Mouse (Mus musculus) hindbrain, embryonic 15.5 days (tissue): Measurements from ENCODE around the gene Rmdn2. TPM values are rescaled to one million over a fixed set of nuclear protein-coding genes. Genes with fewer than 3 reads are reported as not detected.

Experiments
- ATAC-seq: fragments of 200-750 bp; cut with Nextera tagmentation; 2 replicates; pipeline ENCODE4 v1.8.0; 2017; ENCODE audit warnings: low read depth, moderate number of reproducible peaks, moderate TSS enrichment; ENCODE audit not compliant: low FRiP score
- H3K27ac ChIP-seq: fragments of 300-500 bp; sonication (generic); replicated peaks from 2 replicates; pipeline ENCODE4 v1.5.1; 2015; ENCODE audit warnings: mild to moderate bottlenecking, inconsistent platforms
- H3K27me3 ChIP-seq: fragments of 300-500 bp; sonication (generic); 2 replicates; pipeline ENCODE4 v1.6.1; 2015; ENCODE audit warnings: control low read depth, inconsistent platforms
- H3K36me3 ChIP-seq: fragments of 300-500 bp; sonication (generic); 2 replicates; pipeline ENCODE4 v1.6.1; 2015; ENCODE audit warnings: control low read depth, inconsistent platforms
- H3K4me1 ChIP-seq: fragments of 300-500 bp; sonication (generic); replicated peaks from 2 replicates; pipeline ENCODE4 v1.6.1; 2015; ENCODE audit warnings: control low read depth, inconsistent platforms
- H3K4me2 ChIP-seq: fragments of 300-500 bp; sonication (generic); 2 replicates; pipeline ENCODE4 v1.6.1; 2015; ENCODE audit warnings: moderate library complexity, mild to moderate bottlenecking, inconsistent platforms
- H3K4me3 ChIP-seq: fragments of 300-500 bp; sonication (generic); 2 replicates; pipeline ENCODE4 v1.5.1; 2015; ENCODE audit warnings: mild to moderate bottlenecking, inconsistent platforms
- H3K9ac ChIP-seq: fragments of 300-500 bp; sonication (generic); 2 replicates; pipeline ENCODE4 v1.6.1; 2015; ENCODE audit warnings: inconsistent platforms
- H3K9me3 ChIP-seq: fragments of 300-500 bp; sonication (generic); 2 replicates; pipeline ENCODE4 v1.6.1; 2016; ENCODE audit warnings: control low read depth, inconsistent platforms
- WGBS: fragments of 180-500 bp; shearing (Covaris S2); methylation state at CpG from one replicate; pipeline ENCODE4 v1.1.7; 2015; 5-methylcytosine and 5-hydroxymethylcytosine counted together
- polyA plus RNA-seq: library from polyadenylated mRNA; unstranded; fragments of >200 nt; fragmentation: Nextera tagmentation; extraction: Ambion mirVana; gene quantifications from 2 replicates; pipeline ENCODE4 v1.2.1, GENCODE M21; 2015

The Rmdn2 gene
- polyA plus RNA-seq, 1 experiment from 2014 or later, result 9.1 TPM

GRCm38 (mm10) chr17:79618984-79619383, 7.3 kb downstream of the Rmdn2 start:
- no peak for ATAC-seq
- Histone ChIP-seq H3K9ac (no peak overlapping the region), H3K9me3 (no peaks in the 10 kb centered on the region), H3K4me3 (no peak overlapping the region), H3K27ac (no peak overlapping the region), H3K4me1 (peaks cover 11% of the 10 kb centered on the region), H3K27me3 (no peaks in the 10 kb centered on the region), H3K36me3 (no peaks in the 10 kb centered on the region), H3K4me2 (no peak overlapping the region)
- 91% methylated on average over 5 of the region's 5 CpGs for WGBS

GRCm38 (mm10) chr17:79622050-79622449, 10.4 kb downstream of the Rmdn2 start:
- H3K27ac ChIP-seq, result no peak overlapping the region
- no peaks in the 10 kb centered on the region for H3K36me3 ChIP-seq
- H3K4me3 ChIP-seq, result no peak overlapping the region
- no peak overlapping the region for H3K9ac ChIP-seq
- no peak for ATAC-seq
- H3K4me1 ChIP-seq, result no peaks in the 10 kb centered on the region
- 97% methylated on average over 6 of the region's 6 CpGs for WGBS
- H3K27me3 ChIP-seq, result no peaks in the 10 kb centered on the region
- no peak overlapping the region for H3K4me2 ChIP-seq
- no peaks in the 10 kb centered on the region for H3K9me3 ChIP-seq

GRCm38 (mm10) chr17:79622574-79622973, 10.9 kb downstream of the Rmdn2 start:
- Histone ChIP-seq H3K4me3 (no peak overlapping the region), H3K27me3 (no peaks in the 10 kb centered on the region), H3K9ac (no peak overlapping the region), H3K36me3 (no peaks in the 10 kb centered on the region), H3K9me3 (no peaks in the 10 kb centered on the region), H3K4me1 (no peaks in the 10 kb centered on the region), H3K4me2 (no peak overlapping the region), H3K27ac (no peak overlapping the region)
- ATAC-seq, result no peak
- WGBS, result 94% methylated on average over 7 of the region's 7 CpGs

- Histone ChIP-seq H3K9me3 (no peaks in the 10 kb centered on the region), H3K4me2 (no peak overlapping the region), H3K27ac (no peak overlapping the region), H3K4me3 (no peak overlapping the region), H3K4me1 (no peaks in the 10 kb centered on the region), H3K9ac (no peak overlapping the region), H3K27me3 (no peaks in the 10 kb centered on the region), H3K36me3 (no peaks in the 10 kb centered on the region)
- no peak for ATAC-seq
- WGBS, result 91% methylated on average over 3 of the region's 3 CpGs
Observed at GRCm38 (mm10) chr17:79623841-79624240, 12.2 kb downstream of the Rmdn2 start.

- no peak overlapping the region for H3K4me3 ChIP-seq
- 81% methylated on average over 12 of the region's 12 CpGs for WGBS
- no peaks in the 10 kb centered on the region for H3K9me3 ChIP-seq
- no peak overlapping the region for H3K27ac ChIP-seq
- H3K36me3 ChIP-seq, result no peaks in the 10 kb centered on the region
- H3K9ac ChIP-seq, result no peak overlapping the region
- H3K4me1 ChIP-seq, result no peaks in the 10 kb centered on the region
- no peak for ATAC-seq
- H3K4me2 ChIP-seq, result no peak overlapping the region
- no peaks in the 10 kb centered on the region for H3K27me3 ChIP-seq
Observed at GRCm38 (mm10) chr17:79626241-79626816, 14.7 kb downstream of the Rmdn2 start.

GRCm38 (mm10) chr17:79649893-79650292, 38.2 kb downstream of the Rmdn2 start:
- no peaks in the 10 kb centered on the region for H3K9me3 ChIP-seq
- H3K4me3 ChIP-seq, result no peak overlapping the region
- H3K4me2 ChIP-seq, result no peak overlapping the region
- WGBS, result 79% methylated on average over 4 of the region's 4 CpGs
- no peaks in the 10 kb centered on the region for H3K4me1 ChIP-seq
- H3K36me3 ChIP-seq, result no peaks in the 10 kb centered on the region
- H3K9ac ChIP-seq, result no peak overlapping the region
- H3K27me3 ChIP-seq, result no peaks in the 10 kb centered on the region
- ATAC-seq, result no peak
- H3K27ac ChIP-seq, result no peak overlapping the region

- H3K9me3 ChIP-seq, result no peaks in the 10 kb centered on the region
- WGBS, result 93% methylated on average over 5 of the region's 5 CpGs
- no peak overlapping the region for H3K27ac ChIP-seq
- H3K4me3 ChIP-seq, result no peak overlapping the region
- H3K9ac ChIP-seq, result no peak overlapping the region
- H3K36me3 ChIP-seq, result no peaks in the 10 kb centered on the region
- no peak overlapping the region for H3K4me2 ChIP-seq
- H3K27me3 ChIP-seq, result no peaks in the 10 kb centered on the region
- ATAC-seq, result no peak
- no peaks in the 10 kb centered on the region for H3K4me1 ChIP-seq
Observed at GRCm38 (mm10) chr17:79650297-79650696, 38.6 kb downstream of the Rmdn2 start.

GRCm38 (mm10) chr17:79653171-79653570, 41.5 kb downstream of the Rmdn2 start:
- ATAC-seq, result no peak
- Histone ChIP-seq H3K9me3 (no peaks in the 10 kb centered on the region), H3K4me3 (no peak overlapping the region), H3K9ac (no peak overlapping the region), H3K36me3 (no peaks in the 10 kb centered on the region), H3K27ac (no peak overlapping the region), H3K4me1 (no peaks in the 10 kb centered on the region), H3K27me3 (no peaks in the 10 kb centered on the region), H3K4me2 (no peak overlapping the region)
- 87% methylated on average over 1 of the region's 1 CpGs for WGBS

GRCm38 (mm10) chr17:79654187-79654586, 42.5 kb downstream of the Rmdn2 start:
- H3K4me1 ChIP-seq, result no peaks in the 10 kb centered on the region
- 68% methylated on average over 3 of the region's 3 CpGs for WGBS
- H3K4me3 ChIP-seq, result no peak overlapping the region
- no peak overlapping the region for H3K4me2 ChIP-seq
- H3K36me3 ChIP-seq, result no peaks in the 10 kb centered on the region
- no peaks in the 10 kb centered on the region for H3K9me3 ChIP-seq
- H3K9ac ChIP-seq, result no peak overlapping the region
- no peak overlapping the region for H3K27ac ChIP-seq
- no peak for ATAC-seq
- H3K27me3 ChIP-seq, result no peaks in the 10 kb centered on the region

- 68% methylated on average over 9 of the region's 9 CpGs for WGBS
- Histone ChIP-seq H3K9ac (no peak overlapping the region), H3K27me3 (no peaks in the 10 kb centered on the region), H3K27ac (no peak overlapping the region), H3K4me1 (no peaks in the 10 kb centered on the region), H3K36me3 (no peaks in the 10 kb centered on the region), H3K4me3 (no peak overlapping the region), H3K4me2 (no peak overlapping the region), H3K9me3 (no peaks in the 10 kb centered on the region)
- no peak for ATAC-seq
Observed at GRCm38 (mm10) chr17:79657785-79658184, 46.1 kb downstream of the Rmdn2 start.

- no peaks in the 10 kb centered on the region for H3K27me3 ChIP-seq
- H3K9me3 ChIP-seq, result no peaks in the 10 kb centered on the region
- no peak overlapping the region for H3K4me3 ChIP-seq
- H3K36me3 ChIP-seq, result no peaks in the 10 kb centered on the region
- H3K4me2 ChIP-seq, result no peak overlapping the region
- H3K27ac ChIP-seq, result no peak overlapping the region
- H3K4me1 ChIP-seq, result no peaks in the 10 kb centered on the region
- no peak for ATAC-seq
- H3K9ac ChIP-seq, result no peak overlapping the region
- 68% methylated on average over 3 of the region's 3 CpGs for WGBS
Observed at GRCm38 (mm10) chr17:79658452-79658851, 46.8 kb downstream of the Rmdn2 start.

- no peak for ATAC-seq
Observed at GRCm38 (mm10) chr17:79658863-79659262, 47.2 kb downstream of the Rmdn2 start.

GRCm38 (mm10) chr17:79661387-79661786, 49.7 kb downstream of the Rmdn2 start:
- H3K4me2 ChIP-seq, result no peak overlapping the region
- no peak overlapping the region for H3K27ac ChIP-seq
- WGBS, result 45% methylated on average over 7 of the region's 7 CpGs
- H3K36me3 ChIP-seq, result no peaks in the 10 kb centered on the region
- H3K9ac ChIP-seq, result no peak overlapping the region
- no peaks in the 10 kb centered on the region for H3K27me3 ChIP-seq
- H3K4me3 ChIP-seq, result no peak overlapping the region
- no peaks in the 10 kb centered on the region for H3K9me3 ChIP-seq
- H3K4me1 ChIP-seq, result no peaks in the 10 kb centered on the region
- no peak for ATAC-seq

More at GRCm38 (mm10) chr17:79658863-79659262, 47.2 kb downstream of the Rmdn2 start:
- no peak overlapping the region for H3K27ac ChIP-seq
- no peaks in the 10 kb centered on the region for H3K4me1 ChIP-seq
- H3K27me3 ChIP-seq, result no peaks in the 10 kb centered on the region
- 75% methylated on average over 8 of the region's 8 CpGs for WGBS
- no peak overlapping the region for H3K9ac ChIP-seq
- H3K4me2 ChIP-seq, result no peak overlapping the region
- no peaks in the 10 kb centered on the region for H3K36me3 ChIP-seq
- H3K9me3 ChIP-seq, result no peaks in the 10 kb centered on the region
- no peak overlapping the region for H3K4me3 ChIP-seq
